Mouse (Mus musculus) left cerebral cortex, postnatal 25 days (tissue): ENCODE measurements around the gene Ddx49. TPM values are rescaled to one million over a fixed set of nuclear protein-coding genes. Genes with fewer than 3 reads are reported as not detected.

Experiments
- DNase-seq, 2 experiments: peaks; one replicate each; pipeline ENCODE4 v3.0.0; 2022; ENCODE audit warnings: low spot score in 2 of 2, mixed read lengths in 1 of 2
- intact Hi-C: fragments of 180-260 bp; cut with DNase I; formaldehyde crosslinking; loops from one replicate; pipeline ENCODE4 v1.15.1; 2025
- total RNA-seq, 2 experiments: library from RNA; stranded (reverse); gene quantifications; 2 replicates each; pipeline ENCODE4 v1.2.3; 2021

Gene Ddx49
- total RNA-seq, 2 experiments from 2014 or later, result 42.3 to 42.5 TPM

DNA sequence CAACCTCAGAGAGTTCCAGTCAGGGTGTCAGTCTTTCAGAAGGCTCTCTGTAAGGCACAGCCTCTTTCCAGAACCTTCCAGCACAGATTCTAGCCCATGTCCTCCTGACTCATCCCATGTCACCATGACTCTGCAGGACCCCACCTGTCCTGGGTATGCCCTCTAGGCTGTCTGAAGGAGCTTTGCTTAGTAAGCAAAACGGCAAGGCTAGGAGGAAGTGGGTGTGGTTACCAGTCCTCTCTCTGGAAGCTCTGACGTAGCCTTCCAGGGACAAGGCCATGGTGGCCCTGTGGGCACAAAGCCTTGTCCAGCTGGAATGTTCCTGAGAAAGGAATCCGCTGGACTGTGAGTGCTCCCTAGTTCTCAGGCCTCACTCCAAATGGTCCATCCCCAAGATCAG is 29.3 kb downstream of the Ddx49 start:
- intact Hi-C loops, result no loop called here

DNA sequence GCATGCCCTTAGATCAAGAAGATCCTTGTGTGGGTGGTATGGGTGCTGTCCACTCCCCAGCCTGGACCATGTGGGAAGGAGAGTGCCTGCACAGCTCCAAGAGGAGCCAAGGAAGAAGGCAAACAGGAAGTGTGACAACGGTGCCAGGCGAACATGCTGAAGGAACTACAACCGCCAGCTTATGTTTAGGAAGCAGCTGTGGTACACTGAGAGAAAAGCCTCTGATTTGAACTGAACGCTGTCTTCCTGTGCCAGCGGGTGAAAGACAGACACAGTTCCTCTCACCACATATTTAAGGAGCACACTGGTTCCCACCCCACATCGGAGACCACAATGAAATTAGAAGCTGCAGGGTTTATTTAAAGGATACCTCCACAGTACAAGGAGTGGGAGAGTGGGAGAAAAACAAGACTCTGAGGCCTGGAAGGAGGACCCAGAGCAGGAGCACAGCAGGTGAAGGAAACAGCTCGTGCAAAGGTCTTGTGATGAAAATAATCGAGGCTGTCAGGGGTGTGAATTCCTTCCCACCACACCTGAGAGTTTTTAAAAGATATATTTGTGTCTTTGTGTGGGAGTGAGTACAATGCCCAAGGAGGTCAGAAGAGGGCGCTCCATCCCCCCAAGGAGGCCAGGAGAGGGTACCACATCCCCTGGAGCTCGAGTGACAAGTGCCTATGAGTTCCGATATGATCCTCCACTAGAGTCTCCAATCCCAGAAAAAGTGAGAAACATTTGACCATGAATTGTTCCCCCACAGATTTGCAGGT is 33.3 kb downstream of the Ddx49 start:
- intact Hi-C loops, result no loop called here
- peak; percentile 48 to 72 for DNase-seq

More for the DNA sequence above, 29.3 kb downstream of the Ddx49 start:
- no peak for DNase-seq

DNA sequence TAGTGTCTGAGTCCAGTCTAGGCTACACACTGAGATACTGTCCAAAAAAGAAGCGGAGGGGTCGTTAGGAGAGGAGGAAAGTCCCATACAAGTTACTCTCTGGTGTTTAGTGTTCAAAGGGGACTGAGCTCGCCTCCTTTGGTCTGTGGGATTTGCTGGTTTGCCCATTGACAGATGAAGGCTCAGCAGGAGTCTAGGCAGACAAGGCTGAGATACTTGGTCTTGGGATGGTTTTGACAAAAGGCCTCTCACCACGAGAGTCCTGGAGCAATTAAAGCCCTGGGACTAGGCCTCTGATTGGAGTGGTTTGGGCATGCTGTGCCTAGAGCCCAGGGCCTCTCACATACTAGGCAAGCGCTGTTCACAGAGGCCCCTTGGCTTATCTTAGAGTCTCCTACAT is 34.0 kb downstream of the Ddx49 start:
- DNase-seq, result no peak
- intact Hi-C loops, result no loop called here

DNA sequence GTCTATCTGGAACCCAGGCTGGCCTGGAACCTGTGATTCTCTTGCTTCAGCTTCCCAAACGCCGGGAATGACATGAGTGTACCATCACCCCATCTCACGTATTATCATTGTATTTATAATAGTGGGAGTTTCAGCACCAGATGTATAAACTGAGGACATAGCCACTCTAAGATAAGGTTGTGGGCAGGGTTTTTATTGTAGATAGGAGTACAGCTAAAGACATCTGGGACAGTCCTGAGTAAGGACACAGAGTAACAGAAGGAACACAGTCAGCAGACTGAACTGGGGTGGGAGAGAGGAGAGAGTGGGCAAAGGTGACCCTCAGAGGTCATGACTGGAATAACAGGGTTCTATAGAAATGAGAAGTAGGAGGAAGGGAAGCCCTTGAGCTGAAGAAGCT is 34.6 kb downstream of the Ddx49 start:
- no peak for DNase-seq
- intact Hi-C loops, result no loop called here

DNA sequence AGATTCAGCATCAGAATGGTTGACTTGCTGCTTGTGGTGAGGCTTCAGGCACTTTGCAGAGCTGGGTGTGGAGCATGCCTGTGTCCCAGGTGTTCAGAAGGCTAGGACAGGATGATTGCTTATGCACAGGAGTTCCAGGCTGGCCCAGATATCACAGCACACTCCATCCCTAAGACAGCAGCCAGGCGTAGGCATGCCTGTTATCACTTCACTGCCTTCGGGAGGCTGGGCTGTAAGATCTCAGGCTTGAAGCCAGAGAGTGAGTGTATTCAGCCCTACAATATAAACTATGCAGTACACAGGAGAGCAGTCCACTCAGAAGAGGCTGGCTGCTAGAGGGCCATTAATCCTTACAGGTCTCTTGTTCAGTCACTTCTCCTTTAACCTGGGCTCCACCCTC is 43.2 kb downstream of the Ddx49 start:
- intact Hi-C loops, result no loop called here

DNA sequence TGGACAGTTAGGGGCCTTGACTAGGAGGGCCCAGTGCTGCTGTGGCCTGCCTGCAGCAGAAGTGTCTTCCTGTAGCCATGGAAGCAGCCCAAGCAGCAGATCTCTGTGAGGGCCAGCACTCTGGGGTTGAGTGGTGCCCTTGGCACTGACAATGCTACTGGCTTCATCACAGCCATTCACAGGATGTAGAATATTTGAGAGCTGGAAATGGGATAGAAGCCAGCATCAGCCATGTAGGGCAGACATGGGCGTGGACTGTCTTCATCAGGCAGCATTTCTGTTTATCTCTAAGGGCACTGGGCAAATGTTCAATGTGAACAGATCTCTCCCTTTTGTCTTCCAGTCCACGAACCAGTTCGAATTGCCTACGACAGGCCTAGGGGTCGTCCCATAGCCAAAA is 43.7 kb downstream of the Ddx49 start:
- intact Hi-C loops, result no loop called here

More for the DNA sequence above, 43.2 kb downstream of the Ddx49 start:
- peak in 1 of 2 experiments; percentile 24 for DNase-seq

DNA sequence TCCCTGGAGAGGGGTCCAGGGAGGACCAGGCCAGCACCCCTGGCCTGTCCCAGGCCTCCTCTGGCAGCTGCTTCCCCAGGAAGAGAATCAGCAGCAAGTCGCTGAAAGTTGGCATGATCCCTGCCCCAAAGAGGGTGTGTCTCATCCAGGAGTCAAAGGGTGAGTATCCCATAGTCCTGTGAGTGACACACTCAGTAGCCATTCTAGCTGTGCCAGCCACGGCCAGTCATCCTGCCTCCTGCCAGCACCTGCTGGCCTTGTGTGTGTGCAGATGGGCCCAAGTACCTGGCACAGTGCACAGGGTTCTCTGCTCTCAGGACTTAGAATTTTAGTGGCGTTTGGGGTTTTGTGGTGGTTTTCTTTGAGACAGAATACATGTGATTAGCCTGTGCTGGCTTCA is 44.8 kb downstream of the Ddx49 start:
- intact Hi-C loops, result no loop called here
- DNase-seq, result no peak

More for the DNA sequence above, 43.7 kb downstream of the Ddx49 start:
- no peak for DNase-seq

DNA sequence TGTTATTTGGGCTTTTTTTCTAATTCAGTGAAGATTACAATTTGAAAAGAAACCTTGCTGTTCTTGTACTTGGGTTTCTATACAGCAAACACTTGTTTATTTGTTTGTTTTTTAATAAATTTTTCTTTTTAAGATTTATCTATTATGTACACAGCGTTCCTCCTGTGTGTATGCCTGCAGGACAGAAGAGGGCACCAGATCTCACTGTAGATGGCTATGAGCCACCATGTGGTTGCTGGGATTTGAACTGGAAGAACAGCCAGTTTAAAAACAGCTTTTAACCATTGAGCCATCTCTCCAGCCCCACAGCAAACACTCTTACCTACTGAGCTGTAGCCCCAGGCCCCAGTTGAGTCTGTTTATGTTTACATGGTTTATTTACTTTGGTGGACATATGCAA is 47.7 kb downstream of the Ddx49 start:
- intact Hi-C loops, result no loop called here
- no peak for DNase-seq

DNA sequence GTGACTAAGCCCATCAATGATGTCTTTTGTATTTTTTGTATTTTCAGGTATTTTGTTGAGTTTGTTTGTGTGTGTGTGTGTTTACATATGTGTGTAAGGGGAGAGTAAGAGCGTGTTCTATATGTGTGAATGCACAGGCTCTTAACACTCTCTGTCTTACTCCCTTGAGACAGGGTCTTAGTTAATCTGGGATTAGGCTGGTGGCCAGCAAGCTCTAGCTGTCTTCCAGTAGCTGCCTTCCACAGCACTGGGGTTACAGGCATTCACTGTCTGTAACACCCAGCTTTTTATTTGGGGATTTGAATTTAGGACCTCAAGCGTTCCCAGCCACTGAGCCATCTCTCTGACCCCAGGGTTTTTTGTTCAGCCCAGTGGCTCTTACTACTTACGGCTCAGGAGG is 54.4 kb downstream of the Ddx49 start:
- intact Hi-C loops, result no loop called here
- no peak for DNase-seq

DNA sequence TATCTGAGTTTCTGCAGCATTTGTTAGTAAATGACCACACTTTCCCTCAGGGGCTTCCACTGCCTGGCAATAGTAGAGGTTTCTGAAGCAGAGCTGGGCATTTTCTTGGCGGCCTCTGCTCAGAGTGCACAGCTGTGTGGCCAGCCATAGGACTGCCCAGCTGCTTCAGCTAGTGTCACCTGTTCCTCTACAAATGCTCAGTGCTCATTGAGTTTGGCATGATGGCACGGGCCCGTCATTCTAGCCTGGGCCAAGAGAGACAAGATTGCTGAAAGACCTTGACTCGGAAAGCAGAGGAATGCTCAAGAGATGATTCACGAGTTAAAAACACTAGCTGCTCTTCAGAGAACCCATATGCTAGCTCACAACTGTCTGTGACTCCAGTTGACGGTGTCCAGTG is 55.7 kb downstream of the Ddx49 start:
- intact Hi-C loops, result no loop called here
- DNase-seq, result no peak

Other genes starting within 250 kb of the Ddx49 start
- gene Tm6sf2, start 229.6 kb downstream of the Ddx49 start, total RNA-seq, result 1 to 10 TPM; 3.0 to 3.4 TPM
- 10 to 100 TPM; 62.6 to 71.8 TPM for gene Hapln4, start 219.0 kb downstream of the Ddx49 start, total RNA-seq
- gene Ncan, start 181.6 kb downstream of the Ddx49 start, total RNA-seq, result 100 to 1,000 TPM; 219 to 220 TPM
- gene Nr2c2ap, start 171.2 kb downstream of the Ddx49 start, total RNA-seq, result 10 to 100 TPM; 21.7 to 21.9 TPM
- gene Rfxank, start 163.3 kb downstream of the Ddx49 start, total RNA-seq, result 10 to 100 TPM; 10.2 to 12.4 TPM
- gene Borcs8, start 163.0 kb downstream of the Ddx49 start, total RNA-seq, result 10 to 100 TPM; 46.8 to 51.0 TPM
- under 1 TPM in 1 of 2 experiments, not detected in 1; 0.57 TPM for gene Mef2b, start 162.8 kb downstream of the Ddx49 start, total RNA-seq
- 10 to 100 TPM; 44.1 to 50.8 TPM for gene Tmem161a, start 130.1 kb downstream of the Ddx49 start, total RNA-seq
- 10 to 100 TPM; 33.5 to 36.5 TPM for gene Slc25a42, start 90.2 kb downstream of the Ddx49 start, total RNA-seq
- 100 to 1,000 TPM; 118 to 122 TPM for gene Sugp2, start 68.3 kb downstream of the Ddx49 start, total RNA-seq
- gene Armc6, start 68.0 kb downstream of the Ddx49 start, total RNA-seq, result 10 to 100 TPM; 41.7 to 46.3 TPM
- 1 to 10 TPM; 6.5 to 9.2 TPM for gene Homer3, start 19.7 kb downstream of the Ddx49 start, total RNA-seq
- 100 to 1,000 TPM; 123 to 125 TPM for gene Cope, start within 50 bp of the Ddx49 start, total RNA-seq
- gene Cers1, start 13.3 kb upstream of the Ddx49 start, total RNA-seq, result 100 to 1,000 TPM; 105 to 111 TPM
- gene Gdf1, start 27.3 kb upstream of the Ddx49 start, total RNA-seq, result 10 to 100 TPM; 17.7 to 18.9 TPM
- gene Upf1, start 50.8 kb upstream of the Ddx49 start, total RNA-seq, result 10 to 100 TPM; 58.2 to 61.6 TPM
- under 1 TPM; 0.23 to 0.48 TPM for gene Comp, start 71.1 kb upstream of the Ddx49 start, total RNA-seq
- 100 to 1,000 TPM; 120 to 139 TPM for gene Crtc1, start 137.1 kb upstream of the Ddx49 start, total RNA-seq
- 10 to 100 TPM; 40.3 to 44.2 TPM for gene Klhl26, start 174.5 kb upstream of the Ddx49 start, total RNA-seq
- 100 to 1,000 TPM; 264 to 286 TPM for gene Tmem59l, start 184.9 kb upstream of the Ddx49 start, total RNA-seq
- 1 to 10 TPM; 2.3 to 3.5 TPM for gene Crlf1, start 190.7 kb upstream of the Ddx49 start, total RNA-seq
- gene Rex1bd, start 204.3 kb upstream of the Ddx49 start, total RNA-seq, result 100 to 1,000 TPM; 104 TPM
- gene Uba52, start 208.3 kb upstream of the Ddx49 start, total RNA-seq, result 100 to 1,000 TPM; 886 to 927 TPM
- 100 to 1,000 TPM; 403 TPM for gene Fkbp8, start 225.2 kb upstream of the Ddx49 start, total RNA-seq
- gene Kxd1, start 225.5 kb upstream of the Ddx49 start, total RNA-seq, result 10 to 100 TPM; 43.1 to 47.7 TPM
- 10 to 100 TPM; 15.1 to 17.7 TPM for gene Ell, start 237.0 kb upstream of the Ddx49 start, total RNA-seq